Comparison of ENCODE assay signal across 23 mouse cellular contexts in genomic region chr2:25918408-25918807, GRCm38 (mm10). TPM values are rescaled to one million over a fixed set of nuclear protein-coding genes. Genes with fewer than 3 reads are reported as not detected.
A peak's percentile ranks its signal among the peaks of the same experiment; 100 is the strongest.
DNase-seq lines count a peak whose midpoint lies in the region; ATAC-seq and TF ChIP-seq lines count a peak whose summit lies in the region.
"Had no signal": no experiment of that assay in that cellular context is flagged by ENCODE, and none has a peak within 500 bp of the region (broad histone marks: within the 10 kb centered on the region; RNA-seq: fewer than 3 reads in every experiment).

No protein-coding gene starts in this region.

- no peaks in the 10 kb centered on the region for H3K27me3 ChIP-seq in forebrain, postnatal 0 days (ENCODE audit: insufficient read depth, low read length)
- H3K27me3 ChIP-seq in forebrain, embryonic 15.5 days = no peaks in the 10 kb centered on the region
- H3K27me3 ChIP-seq in midbrain, postnatal 0 days (ENCODE audit: insufficient read depth, low read length) = no peaks in the 10 kb centered on the region
- H3K27me3 ChIP-seq in midbrain, embryonic 15.5 days (replicated peaks) = no peaks in the 10 kb centered on the region
- H3K27me3 ChIP-seq: forebrain, embryonic 13.5 days; hindbrain, embryonic 13.5 days had no signal

- H3K9ac ChIP-seq in forebrain, postnatal 0 days = no peak overlapping the region
- H3K9ac ChIP-seq in forebrain, embryonic 15.5 days (replicated peaks) = no peak overlapping the region
- H3K9ac ChIP-seq in midbrain, postnatal 0 days (replicated peaks; ENCODE audit: low read length, poor library complexity, severe bottlenecking) = no peak overlapping the region
- no peak overlapping the region for H3K9ac ChIP-seq in midbrain, embryonic 15.5 days
- H3K9ac ChIP-seq: forebrain, embryonic 13.5 days; hindbrain, embryonic 13.5 days had no signal

- no peak overlapping the region for H3K4me2 ChIP-seq in forebrain, postnatal 0 days (ENCODE audit: low read depth)
- no peak overlapping the region for H3K4me2 ChIP-seq in forebrain, embryonic 15.5 days (replicated peaks)
- no peak overlapping the region for H3K4me2 ChIP-seq in midbrain, postnatal 0 days (ENCODE audit: low read depth, low read length, poor library complexity, severe bottlenecking)
- no peak overlapping the region for H3K4me2 ChIP-seq in midbrain, embryonic 15.5 days
- H3K4me2 ChIP-seq: forebrain, embryonic 13.5 days; heart, embryonic 11.5 days; hindbrain, embryonic 13.5 days had no signal

- H3K36me3 ChIP-seq in forebrain, postnatal 0 days (ENCODE audit: insufficient read depth) = no peaks in the 10 kb centered on the region
- H3K36me3 ChIP-seq in forebrain, embryonic 15.5 days = no peaks in the 10 kb centered on the region
- H3K36me3 ChIP-seq in midbrain, postnatal 0 days (ENCODE audit: insufficient read depth, low read length) = no peaks in the 10 kb centered on the region
- H3K36me3 ChIP-seq in midbrain, embryonic 15.5 days (replicated peaks) = no peaks in the 10 kb centered on the region

- no peak for TF ChIP-seq CTCF in forebrain, postnatal 0 days (IDR thresholded peaks at IDR 0.05; ENCODE audit: low read depth)
- no peak for TF ChIP-seq CTCF in layer of hippocampus, adult 2 months (conservative IDR thresholded peaks at IDR 0.05)
- TF ChIP-seq CTCF in midbrain, postnatal 0 days (IDR thresholded peaks at IDR 0.05) = no peak

- H3K4me3 ChIP-seq in forebrain, postnatal 0 days (ENCODE audit: low read depth, low read length) = no peak overlapping the region
- H3K4me3 ChIP-seq in forebrain, embryonic 15.5 days = no peak overlapping the region
- H3K4me3 ChIP-seq in layer of hippocampus, adult 2 months = no peak overlapping the region
- H3K4me3 ChIP-seq in midbrain, postnatal 0 days (ENCODE audit: low read depth, low read length) = no peak overlapping the region
- H3K4me3 ChIP-seq in midbrain, embryonic 15.5 days = no peak overlapping the region
- H3K4me3 ChIP-seq: forebrain, embryonic 10.5 days; forebrain, embryonic 13.5 days; gastrocnemius, adult 2 months; hindbrain, embryonic 13.5 days had no signal

- 73% methylated on average over 2 of the region's 2 CpGs for WGBS in forebrain, postnatal 0 days
- 83% methylated on average over 2 of the region's 2 CpGs for WGBS in forebrain, embryonic 15.5 days
- WGBS in midbrain, postnatal 0 days = 89% methylated on average over 2 of the region's 2 CpGs
- 88% methylated on average over 2 of the region's 2 CpGs for WGBS in midbrain, embryonic 15.5 days

- no peaks in the 10 kb centered on the region for H3K4me1 ChIP-seq in forebrain, postnatal 0 days (ENCODE audit: insufficient read depth)
- H3K4me1 ChIP-seq in forebrain, embryonic 15.5 days = peaks cover 4% of the 10 kb centered on the region
- H3K4me1 ChIP-seq in midbrain, postnatal 0 days (ENCODE audit: insufficient read depth, low read length) = no peaks in the 10 kb centered on the region
- peaks cover 4% of the 10 kb centered on the region; the same call in 1 of the 2 replicates for H3K4me1 ChIP-seq in midbrain, embryonic 15.5 days

- H3K27ac ChIP-seq in forebrain, postnatal 0 days (ENCODE audit: low read depth, low read length) = 0 out of 2 replicates have a peak overlapping the region, but pooled peaks have one; percentile 4
- H3K27ac ChIP-seq in forebrain, embryonic 15.5 days (replicated peaks) = no peak overlapping the region
- H3K27ac ChIP-seq in layer of hippocampus, adult 2 months = no peak overlapping the region
- H3K27ac ChIP-seq in midbrain, postnatal 0 days (ENCODE audit: low read depth, low read length) = 0 out of 2 replicates have a peak overlapping the region, but pooled peaks have one; percentile 33
- H3K27ac ChIP-seq in midbrain, embryonic 15.5 days = no peak overlapping the region
- H3K27ac ChIP-seq: forebrain, embryonic 10.5 days; forebrain, embryonic 13.5 days; gastrocnemius, adult 2 months had no signal

- no peak for DNase-seq in forebrain, postnatal 0 days
- DNase-seq in layer of hippocampus, adult 2 months (ENCODE audit: low spot score in 2 of 2) = peak; percentile 18 to 36
- no peak for DNase-seq in layer of hippocampus, postnatal 36 days
- no peak for DNase-seq in midbrain, postnatal 0 days (ENCODE audit: low spot score)
- peak; percentile 41 for DNase-seq in brain, adult 2 months (ENCODE audit: low read depth, low spot score)
- DNase-seq: adrenal gland, adult 8-10 months; adrenal gland, postnatal 25 days; cerebellum, adult 18-20 months; cerebellum, adult 9-10 months; cerebellum, postnatal 14 days; gastrocnemius, adult 2 months; gastrocnemius, postnatal 14 days; heart, adult 11 months had no signal

- no peak for ATAC-seq in forebrain, postnatal 0 days
- no peak for ATAC-seq in forebrain, embryonic 15.5 days (replicated peaks)
- ATAC-seq in midbrain, postnatal 0 days (ENCODE audit: low FRiP score) = no peak
- no peak for ATAC-seq in midbrain, embryonic 15.5 days (replicated peaks)
- ATAC-seq: activated CD4-positive, CD25-positive, alpha-beta regulatory T cell, adult 4 months; forebrain, embryonic 13.5 days; hindbrain, embryonic 16.5 days had no signal

- H3K9me3 ChIP-seq in forebrain, postnatal 0 days (ENCODE audit: low read length) = no peaks in the 10 kb centered on the region
- H3K9me3 ChIP-seq in forebrain, embryonic 15.5 days = no peaks in the 10 kb centered on the region
- H3K9me3 ChIP-seq in midbrain, postnatal 0 days (ENCODE audit: low read length) = no peaks in the 10 kb centered on the region
- H3K9me3 ChIP-seq in midbrain, embryonic 15.5 days = no peaks in the 10 kb centered on the region
- H3K9me3 ChIP-seq: forebrain, embryonic 10.5 days; forebrain, embryonic 13.5 days; hindbrain, embryonic 13.5 days had no signal

RNA-seq across cellular contexts. Expression of gene Kcnt1, which starts 54.9 kb away (rescaled TPM):
- total RNA-seq in forebrain, postnatal 0 days (2014; rRNA removed) = 27.1 and 35.6 TPM in 2 replicates
- 8.1 and 11.2 TPM in 2 replicates for polyA plus RNA-seq in forebrain, postnatal 0 days (2015; fragmentation: Nextera tagmentation; extraction: Ambion mirVana)
- 6.2 and 7.7 TPM in 2 replicates for polyA plus RNA-seq in forebrain, embryonic 15.5 days (2015; fragmentation: Nextera tagmentation; extraction: Ambion mirVana)
- total RNA-seq in layer of hippocampus, adult 2 months (2021) = 10 to 100 TPM; 44.5 to 48.4 TPM
- 10 to 100 TPM; 29.7 to 45.1 TPM for total RNA-seq in layer of hippocampus, postnatal 36 days (2021)
- 49.2 and 60.7 TPM in 2 replicates for total RNA-seq in midbrain, postnatal 0 days (2014; rRNA removed)
- 21.7 and 22.1 TPM in 2 replicates for polyA plus RNA-seq in midbrain, postnatal 0 days (2015; fragmentation: Nextera tagmentation; extraction: Ambion mirVana)
- 14.4 and 20.7 TPM in 2 replicates for polyA plus RNA-seq in midbrain, embryonic 15.5 days (2015; fragmentation: Nextera tagmentation; extraction: Ambion mirVana)
- total RNA-seq: hematopoietic stem cell, adult 5-6 weeks had no signal
- polyA plus RNA-seq: heart, embryonic 14.5 days had no signal

Comparison
In these comparisons a context has a peak if more than half of its experiments do, and no peak if none do; other contexts are left out.
1. DNase-seq: peak in layer of hippocampus, adult 2 months (2 of 2) and brain, adult 2 months (single experiment); none in forebrain, postnatal 0 days (single experiment), layer of hippocampus, postnatal 36 days (0 of 2) and midbrain, postnatal 0 days (single experiment).
2. H3K27ac ChIP-seq: peak in forebrain, postnatal 0 days (single experiment) and midbrain, postnatal 0 days (single experiment); none in forebrain, embryonic 15.5 days (single experiment), layer of hippocampus, adult 2 months (single experiment) and midbrain, embryonic 15.5 days (single experiment).